Mouse (Mus musculus) bone marrow, adult 2 months (tissue): ENCODE results near the gene Cemip2. TPM values are rescaled to one million over a fixed set of nuclear protein-coding genes. Genes with fewer than 3 reads are reported as not detected.

Experiments
- H3K27ac ChIP-seq: fragments of 200-500 bp; 2 replicates; pipeline ENCODE4 v1.5.1; 2012; ENCODE audit warnings: low read depth, mild to moderate bottlenecking, control low read depth, inconsistent platforms, low read length; ENCODE audit not compliant: control insufficient read depth, poor library complexity, insufficient read depth
- H3K4me1 ChIP-seq: fragments of 200-500 bp; 2 replicates; pipeline ENCODE4 v1.6.1; 2011; ENCODE audit warnings: low read length; ENCODE audit not compliant: control insufficient read depth, insufficient read depth
- H3K4me3 ChIP-seq: fragments of 200-500 bp; replicated peaks from 2 replicates; pipeline ENCODE3; 2011; ENCODE audit warnings: mild to moderate bottlenecking, low read depth, low read length, control low read depth; ENCODE audit not compliant: control insufficient read depth
- CTCF ChIP-seq: fragments of 200-500 bp; IDR thresholded peaks from 2 replicates; pipeline ENCODE4 v1.5.1; 2011; ENCODE audit warnings: low read length, control low read depth; ENCODE audit not compliant: control insufficient read depth, insufficient read depth
- POLR2A ChIP-seq: fragments of 200-500 bp; IDR thresholded peaks from 2 replicates; pipeline ENCODE4 v1.6.1; 2011; ENCODE audit warnings: low read depth, mild to moderate bottlenecking, control low read depth, low read length, borderline replicate concordance; ENCODE audit not compliant: control insufficient read depth
- WGBS: fragments of 180-500 bp; shearing (Covaris S2); methylation state at CpG from one replicate; pipeline ENCODE4 v1.1.7; 2018; 5-methylcytosine and 5-hydroxymethylcytosine counted together
- polyA plus RNA-seq: library from polyadenylated mRNA; stranded (reverse); fragments of >200 nt; gene quantifications from 2 replicates; pipeline ENCODE4 v1.2.4, GENCODE M21; 2011; ENCODE audit warnings: low replicate concordance; ENCODE audit not compliant: missing spikeins, insufficient read depth, insufficient read length

Gene Cemip2
- polyA plus RNA-seq, 1 experiment: 6.9 TPM

DNA sequence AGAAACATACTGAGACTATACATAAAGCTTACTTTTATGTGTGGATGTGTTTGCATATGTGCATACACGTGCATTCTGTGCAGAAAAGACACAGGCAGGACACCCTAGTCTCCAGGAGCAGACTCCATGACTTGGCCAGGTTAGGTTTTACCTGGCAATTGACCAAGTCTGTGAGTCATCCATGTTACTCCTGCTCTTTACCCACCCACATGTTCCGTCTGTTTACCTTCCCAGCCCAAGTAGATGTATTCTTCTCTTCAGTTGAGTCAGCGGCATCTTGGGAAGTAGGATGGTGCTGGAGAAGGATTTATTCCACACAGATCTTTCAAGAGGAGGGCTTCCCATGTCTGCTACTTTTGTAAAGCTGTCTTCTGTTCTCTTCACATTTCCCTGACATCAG, 27.2 kb downstream of the Cemip2 start:
- Histone ChIP-seq H3K27ac (no peak overlapping the region), H3K4me3 (no peak overlapping the region), H3K4me1 (no peaks in the 10 kb centered on the region)
- WGBS: 81% methylated on average over 3 of the region's 3 CpGs
- TF ChIP-seq POLR2A: no peak
- no peak for TF ChIP-seq CTCF

- no peak overlapping the region for H3K27ac ChIP-seq
- 90% methylated on average over 5 of the region's 5 CpGs for WGBS
- H3K4me1 ChIP-seq: no peaks in the 10 kb centered on the region
- H3K4me3 ChIP-seq: no peak overlapping the region
- TF ChIP-seq CTCF (no peak), POLR2A (no peak)
These were observed 32.0 kb downstream of the Cemip2 start for GRCm38 (mm10) chr19:21810135-21810534.

- Histone ChIP-seq H3K4me1 (no peaks in the 10 kb centered on the region), H3K4me3 (no peak overlapping the region), H3K27ac (no peak overlapping the region)
- TF ChIP-seq CTCF: no peak
- TF ChIP-seq POLR2A: no peak
- 82% methylated on average over 13 of the region's 13 CpGs for WGBS
These were observed 35.4 kb downstream of the Cemip2 start for GRCm38 (mm10) chr19:21813560-21813959.

DNA sequence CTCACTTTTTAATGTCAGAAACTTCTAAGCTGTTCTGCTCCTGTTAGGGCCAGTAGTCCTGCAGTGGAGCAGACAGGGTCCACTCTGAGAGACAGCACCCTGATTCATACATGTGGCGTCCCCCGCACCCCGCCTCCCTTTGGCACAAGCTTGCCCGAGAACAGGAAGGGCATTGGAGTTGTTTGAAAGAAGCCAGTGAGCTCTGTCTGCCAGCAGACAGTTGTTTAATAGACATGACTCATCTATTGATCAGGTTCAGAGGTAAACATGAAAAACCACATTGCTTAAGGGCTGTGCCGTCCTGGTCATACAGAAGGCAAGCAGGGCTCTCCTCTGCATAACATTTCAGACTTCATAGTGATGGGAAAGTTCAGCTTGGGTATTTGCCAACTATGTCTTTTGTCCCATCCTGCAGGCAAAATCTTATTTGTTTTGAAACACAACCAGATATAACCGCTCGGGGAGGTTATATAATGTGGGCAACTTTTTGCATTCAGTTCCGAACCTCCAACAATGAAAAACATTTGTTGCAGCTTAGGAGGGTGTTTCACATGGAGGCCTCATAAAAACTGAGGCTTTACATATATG, 36.4 kb downstream of the Cemip2 start:
- Histone ChIP-seq H3K4me1 (no peaks in the 10 kb centered on the region), H3K4me3 (no peak overlapping the region), H3K27ac (no peak overlapping the region)
- TF ChIP-seq CTCF (no peak), POLR2A (no peak)
- 81% methylated on average over 8 of the region's 8 CpGs for WGBS

- 93% methylated on average over 4 of the region's 4 CpGs for WGBS
- no peak overlapping the region for H3K4me3 ChIP-seq
- TF ChIP-seq CTCF: no peak
- no peak for TF ChIP-seq POLR2A
- no peaks in the 10 kb centered on the region for H3K4me1 ChIP-seq
- H3K27ac ChIP-seq: no peak overlapping the region
These were observed 38.1 kb downstream of the Cemip2 start for GRCm38 (mm10) chr19:21816260-21816659.

GRCm38 (mm10) chr19:21818021-21818725, 40.0 kb downstream of the Cemip2 start:
- TF ChIP-seq CTCF (no peak), POLR2A (no peak)
- H3K4me1 ChIP-seq: no peaks in the 10 kb centered on the region
- 54% methylated on average over 14 of the region's 14 CpGs for WGBS
- H3K4me3 ChIP-seq: no peak overlapping the region
- peak overlapping the region; percentile 60; the same call in 1 of the 2 replicates for H3K27ac ChIP-seq

DNA sequence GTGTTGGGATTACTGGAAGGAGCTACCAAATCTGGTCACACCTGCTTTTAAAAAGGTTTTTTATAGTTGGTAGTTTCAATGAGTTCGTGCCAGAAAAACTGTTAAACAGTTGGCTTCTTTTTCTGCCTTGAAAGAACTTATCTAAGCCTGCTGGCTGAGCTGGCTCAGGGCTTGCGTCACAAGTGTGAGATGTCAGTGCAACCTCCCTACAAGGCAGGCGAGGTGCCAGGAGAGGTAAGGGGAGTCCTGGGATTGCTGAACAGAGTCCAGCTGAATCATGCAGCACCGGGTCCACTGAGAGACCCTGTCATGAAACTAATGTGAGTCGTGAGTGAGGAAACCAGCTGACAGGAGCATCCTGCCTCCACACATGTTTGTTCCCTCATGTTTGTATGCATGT, 41.4 kb downstream of the Cemip2 start:
- H3K4me3 ChIP-seq: no peak overlapping the region
- no peak overlapping the region for H3K27ac ChIP-seq
- WGBS: 44% methylated on average over 5 of the region's 5 CpGs
- no peak for TF ChIP-seq POLR2A
- no peak for TF ChIP-seq CTCF
- H3K4me1 ChIP-seq: no peaks in the 10 kb centered on the region

- no peak for TF ChIP-seq POLR2A
- no peak for TF ChIP-seq CTCF
- H3K4me1 ChIP-seq: no peaks in the 10 kb centered on the region; the same call in 1 of the 2 replicates
- WGBS: 74% methylated on average over 4 of the region's 4 CpGs
These were observed 42.0 kb downstream of the Cemip2 start for GRCm38 (mm10) chr19:21820126-21820525.

DNA sequence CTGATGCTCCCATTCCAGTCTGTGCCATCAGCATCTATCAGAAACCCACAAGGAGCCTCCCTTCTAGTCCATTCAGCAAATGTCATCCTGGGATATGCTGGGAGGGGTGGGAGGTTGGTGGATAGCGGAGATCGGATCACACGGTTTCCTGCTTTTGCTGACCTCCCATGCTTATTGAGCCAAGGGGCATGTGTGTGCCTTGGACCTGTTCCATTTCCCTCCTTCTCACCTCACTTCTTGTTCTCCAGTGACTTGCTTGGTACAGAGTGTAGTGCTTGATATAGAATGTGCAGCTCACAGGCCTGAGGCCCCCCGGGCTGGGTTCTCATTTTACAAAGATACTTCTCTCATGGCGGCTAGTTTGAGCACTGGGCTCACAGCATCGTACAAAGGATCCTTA, 43.7 kb downstream of the Cemip2 start:
- TF ChIP-seq CTCF (no peak), POLR2A (no peak)
- 83% methylated on average over 6 of the region's 6 CpGs for WGBS
- Histone ChIP-seq H3K27ac (no peak overlapping the region), H3K4me1 (no peaks in the 10 kb centered on the region; the same call in 1 of the 2 replicates), H3K4me3 (no peak overlapping the region)

More at GRCm38 (mm10) chr19:21820126-21820525, 42.0 kb downstream of the Cemip2 start:
- Histone ChIP-seq H3K4me3 (no peak overlapping the region), H3K27ac (no peak overlapping the region)

DNA sequence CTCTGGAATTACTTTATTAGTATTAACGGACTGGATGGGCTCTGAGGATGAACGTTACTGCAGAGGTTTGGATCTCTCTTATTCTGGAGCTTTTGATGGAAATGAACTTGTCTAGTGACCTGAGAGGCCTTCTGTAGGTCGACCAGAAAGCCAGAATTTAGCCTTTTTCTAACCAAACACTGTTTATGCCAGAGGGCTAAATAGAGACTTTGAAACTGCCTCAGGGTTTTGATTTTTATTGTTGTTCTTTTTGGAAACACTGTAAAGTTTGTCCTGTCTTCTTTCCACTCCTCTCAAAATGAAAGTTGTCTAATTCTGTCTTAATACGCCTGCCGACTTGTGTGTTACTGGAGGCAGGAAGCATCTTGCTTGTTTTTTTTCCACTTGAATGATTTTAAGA, 46.0 kb downstream of the Cemip2 start:
- Histone ChIP-seq H3K4me3 (no peak overlapping the region), H3K27ac (no peak overlapping the region), H3K4me1 (no peaks in the 10 kb centered on the region; the same call in 1 of the 2 replicates)
- WGBS: 79% methylated on average over 5 of the region's 5 CpGs
- no peak for TF ChIP-seq POLR2A
- no peak for TF ChIP-seq CTCF
